Mouse (Mus musculus): Measurements from ENCODE around the gene Hhat. TPM values are rescaled to one million over a fixed set of nuclear protein-coding genes. Genes with fewer than 3 reads are reported as not detected.

The Hhat gene
- polyA plus RNA-seq, 1 experiment from 2014 or later: 7.2 TPM

Other genes with a start within 250 kb of the Hhat start
- gene Sertad4, start 84.5 kb upstream of the Hhat start, polyA plus RNA-seq (2014; fragmentation: Nextera tagmentation; extraction: Ambion mirVana): 8.9 and 10.2 TPM in 2 replicates

Data from heart, embryonic 11.5 days (tissue).